Mouse (Mus musculus): ENCODE data around the gene Dgat2. TPM values are rescaled to one million over a fixed set of nuclear protein-coding genes. Genes with fewer than 3 reads are reported as not detected.

Gene Dgat2
- total and polyA plus RNA-seq, 3 experiments, result 1.6 to 2.8 (median 1.7) TPM

GRCm38 (mm10) chr7:99177386-99177785, 5.1 kb downstream of the Dgat2 start:
- in situ Hi-C loops (cut with MboI; ENCODE audit: low pct_ligation_motif_present, low pct_unique_long_range_greater_than_20kb, low sequenced_read_pairs) (no loop called here), dilution Hi-C loops (cut with MboI; ENCODE audit: extremely low pct_ligation_motif_present, extremely low pct_unique_long_range_greater_than_20kb, low sequenced_read_pairs) (no loop called here)
- H3K27me3 ChIP-seq (replicated peaks), result peaks cover 36% of the 10 kb centered on the region
- no peak for DNase-seq (ENCODE audit: extremely low read depth)
- no peak overlapping the region for H3K9ac ChIP-seq (ENCODE audit: insufficient read depth, low read depth)
- no peak overlapping the region for H3K4me2 ChIP-seq (ENCODE audit: insufficient read depth, low read depth, poor library complexity, severe bottlenecking)
- H3K36me3 ChIP-seq (replicated peaks in 1 of 2; ENCODE audit: control insufficient read depth in 1 of 2, insufficient read depth in 1 of 2, low read length in 1 of 2), result no peaks in the 10 kb centered on the region
- no peak overlapping the region for H3K4me3 ChIP-seq (replicated peaks in 1 of 3; ENCODE audit: low read depth in 2 of 3, low read length in 2 of 3, poor library complexity in 1 of 3)
- no peaks in the 10 kb centered on the region for H3K9me3 ChIP-seq (replicated peaks; ENCODE audit: low read length)
- peaks cover 3 to 15% of the 10 kb centered on the region in 2 experiments for H3K4me1 ChIP-seq (ENCODE audit: control insufficient read depth in 1 of 2, insufficient read depth in 2 of 2)
- no peaks in the 10 kb centered on the region for H3K79me2 ChIP-seq (replicated peaks; ENCODE audit: control insufficient read depth, extremely low read depth, insufficient read depth, poor library complexity, severe bottlenecking)
- no peak overlapping the region for H3K27ac ChIP-seq (ENCODE audit: insufficient read depth, low read depth)
- TF ChIP-seq ETS1 (conservative IDR thresholded peaks at IDR 0.05; ENCODE audit: low read depth, low read length) (no peak), GABPA (IDR thresholded peaks at IDR 0.05; ENCODE audit: insufficient replicate concordance, low read depth, low read length) (no peak), CHD2 (IDR thresholded peaks at IDR 0.05; ENCODE audit: low read length) (no peak), JUN (IDR thresholded peaks at IDR 0.05; ENCODE audit: insufficient read depth, low read depth, low read length) (no peak), POLR2AphosphoS2 (IDR thresholded peaks at IDR 0.05; ENCODE audit: low read depth, low read length) (no peak), USF1 (IDR thresholded peaks at IDR 0.05; ENCODE audit: low read depth, low read length) (no peak), SMC3 (IDR thresholded peaks at IDR 0.05; ENCODE audit: low read depth, low read length) (no peak), TCF12 (IDR thresholded peaks at IDR 0.05; ENCODE audit: low read depth, low read length) (no peak), USF2 (conservative IDR thresholded peaks at IDR 0.05; ENCODE audit: low read depth, low read length) (no peak), TBP (conservative IDR thresholded peaks at IDR 0.05; ENCODE audit: low read depth, low read length) (no peak), MAFK (IDR thresholded peaks at IDR 0.05; ENCODE audit: insufficient replicate concordance, low read length) (no peak), MYC (IDR thresholded peaks at IDR 0.05; ENCODE audit: low read depth, low read length) (no peak), ZMIZ1 (IDR thresholded peaks at IDR 0.05; ENCODE audit: low read depth, low read length) (no peak), KAT2A (IDR thresholded peaks at IDR 0.05; ENCODE audit: insufficient replicate concordance, low read length) (no peak), UBTF (IDR thresholded peaks at IDR 0.05; ENCODE audit: low read depth, low read length) (no peak)

DNA sequence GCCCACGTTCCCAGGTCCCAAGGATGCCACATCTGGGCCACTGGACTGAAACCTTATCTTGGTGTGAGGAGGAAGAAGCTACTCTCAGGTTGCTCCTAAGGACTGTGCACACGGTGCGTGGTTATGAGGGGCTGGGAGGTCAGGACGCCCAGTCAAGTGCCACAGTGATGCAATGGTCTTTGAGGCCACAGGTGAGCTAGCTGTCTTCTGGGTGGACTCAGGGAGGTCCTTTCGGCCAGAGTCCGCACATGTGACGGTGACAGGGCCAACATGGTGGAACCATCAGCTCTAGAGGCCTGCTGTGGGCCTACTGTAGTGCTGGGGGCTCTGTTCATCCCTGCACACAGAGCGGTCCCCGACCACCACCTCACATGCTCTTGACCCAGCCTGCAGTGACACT, 6.9 kb downstream of the Dgat2 start:
- Histone ChIP-seq H3K79me2 (replicated peaks; ENCODE audit: control insufficient read depth, extremely low read depth, insufficient read depth, poor library complexity, severe bottlenecking) (no peaks in the 10 kb centered on the region), H3K9ac (ENCODE audit: insufficient read depth, low read depth) (no peak overlapping the region), H3K27me3 (replicated peaks) (peaks cover 19% of the 10 kb centered on the region), H3K4me1 (ENCODE audit: control insufficient read depth in 1 of 2, insufficient read depth in 2 of 2) (peaks cover 0 to 6% of the 10 kb centered on the region in 2 experiments; a peak in 2 of 4 replicates), H3K4me2 (ENCODE audit: insufficient read depth, low read depth, poor library complexity, severe bottlenecking) (no peak overlapping the region), H3K4me3 (replicated peaks in 1 of 3; ENCODE audit: low read depth in 2 of 3, low read length in 2 of 3, poor library complexity in 1 of 3) (no peak overlapping the region), H3K27ac (ENCODE audit: insufficient read depth, low read depth) (no peak overlapping the region), H3K36me3 (replicated peaks in 1 of 2; ENCODE audit: control insufficient read depth in 1 of 2, insufficient read depth in 1 of 2, low read length in 1 of 2) (no peaks in the 10 kb centered on the region), H3K9me3 (replicated peaks; ENCODE audit: low read length) (no peaks in the 10 kb centered on the region)
- dilution Hi-C loops (cut with MboI; ENCODE audit: extremely low pct_ligation_motif_present, extremely low pct_unique_long_range_greater_than_20kb, low sequenced_read_pairs), result no loop called here
- DNase-seq (ENCODE audit: extremely low read depth), result no peak
- in situ Hi-C loops (cut with MboI; ENCODE audit: low pct_ligation_motif_present, low pct_unique_long_range_greater_than_20kb, low sequenced_read_pairs), result no loop called here
- TF ChIP-seq CTCF (conservative IDR thresholded peaks at IDR 0.05 in 1 of 2, IDR thresholded peaks at IDR 0.05 in 1 of 2; ENCODE audit: low read depth in 2 of 2, low read length in 2 of 2), result no peak
- TF ChIP-seq USF1 (IDR thresholded peaks at IDR 0.05; ENCODE audit: low read depth, low read length), result no peak
- no peak for TF ChIP-seq ELF1 (IDR thresholded peaks at IDR 0.05; ENCODE audit: low read depth, low read length)
- no peak for TF ChIP-seq USF2 (conservative IDR thresholded peaks at IDR 0.05; ENCODE audit: low read depth, low read length)
- TF ChIP-seq MAFK (IDR thresholded peaks at IDR 0.05; ENCODE audit: insufficient replicate concordance, low read length), result no peak
- TF ChIP-seq ETS1 (conservative IDR thresholded peaks at IDR 0.05; ENCODE audit: low read depth, low read length), result no peak
- no peak for TF ChIP-seq ZKSCAN1 (IDR thresholded peaks at IDR 0.05; ENCODE audit: borderline replicate concordance, low read depth, low read length)
- no peak for TF ChIP-seq MYC (IDR thresholded peaks at IDR 0.05; ENCODE audit: low read depth, low read length)
- no peak for TF ChIP-seq MAZ (IDR thresholded peaks at IDR 0.05; ENCODE audit: low read depth, low read length)
- no peak for TF ChIP-seq CHD2 (IDR thresholded peaks at IDR 0.05; ENCODE audit: low read length)
- no peak for TF ChIP-seq E2F4 (IDR thresholded peaks at IDR 0.05; ENCODE audit: insufficient replicate concordance, low read depth, low read length)
- no peak for TF ChIP-seq POLR2A (IDR thresholded peaks at IDR 0.05; ENCODE audit: low read depth, low read length)
- no peak for TF ChIP-seq RCOR1 (conservative IDR thresholded peaks at IDR 0.05; ENCODE audit: low read depth, low read length)
- TF ChIP-seq NRF1 (IDR thresholded peaks at IDR 0.05; ENCODE audit: low read depth, low read length), result no peak
- TF ChIP-seq TCF12 (IDR thresholded peaks at IDR 0.05; ENCODE audit: low read depth, low read length), result no peak

Measured in CH12.LX (cell line).